Mouse (Mus musculus) ES-E14 (cell line): ENCODE data around the gene Sgms1.

Experiments used
- MAFK ChIP-seq: IDR thresholded peaks from 2 replicates; pipeline ENCODE4 v1.6.1; 2014; ENCODE audit warnings: mild to moderate bottlenecking, low read depth, low read length, inconsistent platforms; ENCODE audit not compliant: insufficient read depth
- ZC3H11A ChIP-seq: IDR thresholded peaks from 2 replicates; pipeline ENCODE4 v1.6.1; 2012; ENCODE audit warnings: low read depth, mild to moderate bottlenecking, inconsistent platforms, low read length, borderline replicate concordance

GRCm38 (mm10) chr19:32326621-32327021 is 62.9 kb downstream of the Sgms1 start:
- TF ChIP-seq MAFK (no peak), ZC3H11A (no peak)
